Mouse (Mus musculus) cerebellum, adult (tissue): ENCODE data around the gene Gm10912.
A peak's percentile ranks its signal among the peaks of the same experiment; 100 is the strongest.
"Not testable (repeated sequence)": the region's sequence is repeated elsewhere in the genome, so short reads cannot be mapped to it uniquely, and the experiment has no call there.

ENCODE experiments used
- ATAC-seq: cut with Nextera tagmentation; 2 replicates; pipeline ENCODE4 v1.9.2; 2017; ENCODE audit warnings: mild to moderate bottlenecking, moderate library complexity, mixed read lengths; ENCODE audit not compliant: insufficient number of reproducible peaks, low FRiP score, low TSS enrichment

Gene Gm10912

GRCm38 (mm10) chr2:104065526-104065925, at the start of gene Gm10912:
Gene Gm10912 (plus strand): TSS chr2:104065826.
- not testable (repeated sequence) for ATAC-seq

GRCm38 (mm10) chr2:104023096-104023495, 42.5 kb upstream of the Gm10912 start:
- ATAC-seq, result no peak

- no peak for ATAC-seq
Measured at GRCm38 (mm10) chr2:104024656-104025055, 41.0 kb upstream of the Gm10912 start.

- ATAC-seq, result peak; percentile 81
Measured at GRCm38 (mm10) chr2:104027458-104028138, 38.0 kb upstream of the Gm10912 start, which contains the start of gene Fbxo3. Gene Fbxo3 (plus strand): TSS chr2:104027721.

- ATAC-seq, result peak; percentile 45; the same call in 1 of the 2 replicates
Measured at GRCm38 (mm10) chr2:104028139-104028723, 37.4 kb upstream of the Gm10912 start, which contains the start of gene 4931422A03Rik. Gene 4931422A03Rik (minus strand): TSS chr2:104028361.

GRCm38 (mm10) chr2:104029074-104029473, 36.6 kb upstream of the Gm10912 start:
- no peak for ATAC-seq

- no peak for ATAC-seq
Measured at GRCm38 (mm10) chr2:104030381-104030780, 35.2 kb upstream of the Gm10912 start.

GRCm38 (mm10) chr2:104032056-104032455, 33.6 kb upstream of the Gm10912 start:
- no peak for ATAC-seq

GRCm38 (mm10) chr2:104034832-104035472, 30.7 kb upstream of the Gm10912 start:
- ATAC-seq, result peak; percentile 43; the same call in 1 of the 2 replicates

GRCm38 (mm10) chr2:104035595-104035994, 30.0 kb upstream of the Gm10912 start:
- ATAC-seq, result peak; percentile 51; the same call in 1 of the 2 replicates

- ATAC-seq, result no peak
Measured at GRCm38 (mm10) chr2:104036316-104036715, 29.3 kb upstream of the Gm10912 start.

- no peak for ATAC-seq
Measured at GRCm38 (mm10) chr2:104038236-104038635, 27.4 kb upstream of the Gm10912 start.

GRCm38 (mm10) chr2:104041632-104042031, 24.0 kb upstream of the Gm10912 start:
- ATAC-seq, result 0 out of 2 replicates have a peak, but pooled peaks have one; percentile 52

GRCm38 (mm10) chr2:104042766-104043165, 22.9 kb upstream of the Gm10912 start:
- ATAC-seq, result no peak

- ATAC-seq, result no peak
Measured at GRCm38 (mm10) chr2:104043624-104044478, 21.8 kb upstream of the Gm10912 start.

GRCm38 (mm10) chr2:104044479-104045080, 21.0 kb upstream of the Gm10912 start:
- no peak for ATAC-seq

GRCm38 (mm10) chr2:104058381-104058780, 7.2 kb upstream of the Gm10912 start:
- ATAC-seq, result no peak

GRCm38 (mm10) chr2:104058954-104059353, 6.7 kb upstream of the Gm10912 start:
- ATAC-seq, result no peak

GRCm38 (mm10) chr2:104059786-104060185, 5.8 kb upstream of the Gm10912 start:
- ATAC-seq, result no peak

GRCm38 (mm10) chr2:104060996-104061395, 4.6 kb upstream of the Gm10912 start:
- no peak for ATAC-seq
